Mouse (Mus musculus): Measurements from ENCODE around the gene Fbxl20. TPM values are rescaled to one million over a fixed set of nuclear protein-coding genes. Genes with fewer than 3 reads are reported as not detected.

The Fbxl20 gene
- polyA plus RNA-seq, 1 experiment from 2014 or later, result 14.9 TPM

- Histone ChIP-seq H3K4me2 (replicated peaks) (no peak overlapping the region), H3K4me1 (replicated peaks) (no peaks in the 10 kb centered on the region), H3K4me3 (replicated peaks) (no peak overlapping the region), H3K9ac (no peak overlapping the region), H3K9me3 (no peaks in the 10 kb centered on the region), H3K27me3 (replicated peaks) (no peaks in the 10 kb centered on the region), H3K27ac (no peak overlapping the region), H3K36me3 (no peaks in the 10 kb centered on the region)
- ATAC-seq, result no peak
- WGBS, result 94% methylated on average over 2 of the region's 2 CpGs
These were observed 7.7 kb downstream of the Fbxl20 start for GRCm38 (mm10) chr11:98142545-98142944.

GRCm38 (mm10) chr11:98138894-98139293 lies 11.3 kb downstream of the Fbxl20 start:
- Histone ChIP-seq H3K4me1 (replicated peaks) (no peaks in the 10 kb centered on the region), H3K27ac (no peak overlapping the region), H3K27me3 (replicated peaks) (no peaks in the 10 kb centered on the region), H3K36me3 (no peaks in the 10 kb centered on the region), H3K4me3 (replicated peaks) (no peak overlapping the region), H3K4me2 (replicated peaks) (no peak overlapping the region), H3K9ac (no peak overlapping the region), H3K9me3 (no peaks in the 10 kb centered on the region)
- WGBS, result 72% methylated on average over 7 of the region's 7 CpGs
- no peak for ATAC-seq

- WGBS, result 89% methylated on average over 11 of the region's 11 CpGs
- no peaks in the 10 kb centered on the region for H3K36me3 ChIP-seq
- H3K9me3 ChIP-seq, result no peaks in the 10 kb centered on the region
- no peaks in the 10 kb centered on the region for H3K4me1 ChIP-seq (replicated peaks)
- ATAC-seq, result no peak
- H3K4me3 ChIP-seq (replicated peaks), result no peak overlapping the region
- no peak overlapping the region for H3K27ac ChIP-seq
- no peak overlapping the region for H3K4me2 ChIP-seq (replicated peaks)
- H3K9ac ChIP-seq, result no peak overlapping the region
- H3K27me3 ChIP-seq (replicated peaks), result no peaks in the 10 kb centered on the region
These were observed 12.4 kb downstream of the Fbxl20 start for GRCm38 (mm10) chr11:98137836-98138235.

GRCm38 (mm10) chr11:98134951-98135350 lies 15.3 kb downstream of the Fbxl20 start:
- no peaks in the 10 kb centered on the region for H3K9me3 ChIP-seq
- H3K4me3 ChIP-seq (replicated peaks), result no peak overlapping the region
- H3K4me1 ChIP-seq (replicated peaks), result no peaks in the 10 kb centered on the region
- WGBS, result 67% methylated on average over 4 of the region's 4 CpGs
- H3K27me3 ChIP-seq (replicated peaks), result no peaks in the 10 kb centered on the region
- no peaks in the 10 kb centered on the region for H3K36me3 ChIP-seq
- H3K27ac ChIP-seq, result no peak overlapping the region
- ATAC-seq, result no peak
- no peak overlapping the region for H3K9ac ChIP-seq
- no peak overlapping the region for H3K4me2 ChIP-seq (replicated peaks)

GRCm38 (mm10) chr11:98123424-98123823 lies 26.8 kb downstream of the Fbxl20 start:
- 84% methylated on average over 5 of the region's 5 CpGs for WGBS
- ATAC-seq, result no peak
- Histone ChIP-seq H3K27me3 (replicated peaks) (no peaks in the 10 kb centered on the region), H3K36me3 (no peaks in the 10 kb centered on the region), H3K4me1 (replicated peaks) (no peaks in the 10 kb centered on the region), H3K27ac (no peak overlapping the region), H3K4me2 (replicated peaks) (no peak overlapping the region), H3K9ac (no peak overlapping the region), H3K4me3 (replicated peaks) (no peak overlapping the region), H3K9me3 (no peaks in the 10 kb centered on the region)

- Histone ChIP-seq H3K9me3 (no peaks in the 10 kb centered on the region), H3K4me2 (replicated peaks) (no peak overlapping the region), H3K4me3 (replicated peaks) (no peak overlapping the region), H3K27ac (no peak overlapping the region), H3K27me3 (replicated peaks) (no peaks in the 10 kb centered on the region), H3K36me3 (peaks cover 5% of the 10 kb centered on the region; the same call in 1 of the 2 replicates), H3K9ac (no peak overlapping the region), H3K4me1 (replicated peaks) (no peaks in the 10 kb centered on the region)
- WGBS, result 92% methylated on average over 1 of the region's 1 CpGs
- ATAC-seq, result no peak
These were observed 35.8 kb downstream of the Fbxl20 start for GRCm38 (mm10) chr11:98114363-98114762.

- ATAC-seq, result no peak
- WGBS, result 61% methylated on average over 4 of the region's 4 CpGs
- H3K36me3 ChIP-seq, result peaks cover 8% of the 10 kb centered on the region; the same call in 1 of the 2 replicates
- no peak overlapping the region for H3K9ac ChIP-seq
- H3K9me3 ChIP-seq, result no peaks in the 10 kb centered on the region
- no peaks in the 10 kb centered on the region for H3K27me3 ChIP-seq (replicated peaks)
- H3K4me3 ChIP-seq (replicated peaks), result no peak overlapping the region
- no peak overlapping the region for H3K27ac ChIP-seq
- no peaks in the 10 kb centered on the region for H3K4me1 ChIP-seq (replicated peaks)
- no peak overlapping the region for H3K4me2 ChIP-seq (replicated peaks)
These were observed 36.7 kb downstream of the Fbxl20 start for GRCm38 (mm10) chr11:98113504-98113903.

- no peak overlapping the region for H3K4me3 ChIP-seq (replicated peaks)
- no peaks in the 10 kb centered on the region for H3K9me3 ChIP-seq
- no peak overlapping the region for H3K4me2 ChIP-seq (replicated peaks)
- WGBS, result 81% methylated on average over 5 of the region's 5 CpGs
- ATAC-seq, result no peak
- no peaks in the 10 kb centered on the region for H3K4me1 ChIP-seq (replicated peaks)
- H3K36me3 ChIP-seq, result peaks cover 8% of the 10 kb centered on the region; the same call in 1 of the 2 replicates
- H3K9ac ChIP-seq, result no peak overlapping the region
- H3K27ac ChIP-seq, result no peak overlapping the region
- no peaks in the 10 kb centered on the region for H3K27me3 ChIP-seq (replicated peaks)
These were observed 40.5 kb downstream of the Fbxl20 start for GRCm38 (mm10) chr11:98109706-98110105.

- peaks cover 8% of the 10 kb centered on the region for H3K36me3 ChIP-seq
- no peak overlapping the region for H3K4me3 ChIP-seq (replicated peaks)
- no peaks in the 10 kb centered on the region for H3K9me3 ChIP-seq
- H3K27ac ChIP-seq, result no peak overlapping the region
- no peak overlapping the region for H3K9ac ChIP-seq
- H3K4me1 ChIP-seq (replicated peaks), result no peaks in the 10 kb centered on the region
- H3K4me2 ChIP-seq (replicated peaks), result no peak overlapping the region
- ATAC-seq, result no peak
- WGBS, result 93% methylated on average over 3 of the region's 3 CpGs
- H3K27me3 ChIP-seq (replicated peaks), result no peaks in the 10 kb centered on the region
These were observed 48.9 kb downstream of the Fbxl20 start for GRCm38 (mm10) chr11:98101332-98101731.

GRCm38 (mm10) chr11:98090583-98090982 lies 59.6 kb downstream of the Fbxl20 start:
- Histone ChIP-seq H3K36me3 (0 out of 2 replicates have a peak, but pooled peaks cover 7% of the 10 kb centered on the region), H3K27ac (no peak overlapping the region)
- no peak for ATAC-seq

GRCm38 (mm10) chr11:98088224-98088623 lies 62.0 kb downstream of the Fbxl20 start:
- Histone ChIP-seq H3K27me3 (replicated peaks) (no peaks in the 10 kb centered on the region), H3K27ac (no peak overlapping the region), H3K4me2 (replicated peaks) (no peak overlapping the region), H3K4me3 (replicated peaks) (no peak overlapping the region), H3K9ac (no peak overlapping the region), H3K4me1 (replicated peaks) (no peaks in the 10 kb centered on the region), H3K9me3 (no peaks in the 10 kb centered on the region), H3K36me3 (0 out of 2 replicates have a peak, but pooled peaks cover 7% of the 10 kb centered on the region)
- 50% methylated on average over 7 of the region's 7 CpGs for WGBS
- peak; percentile 45; the same call in 1 of the 2 replicates for ATAC-seq

More at GRCm38 (mm10) chr11:98090583-98090982, 59.6 kb downstream of the Fbxl20 start:
- Histone ChIP-seq H3K4me3 (replicated peaks) (no peak overlapping the region), H3K4me1 (replicated peaks) (no peaks in the 10 kb centered on the region), H3K9me3 (no peaks in the 10 kb centered on the region), H3K4me2 (replicated peaks) (no peak overlapping the region), H3K9ac (no peak overlapping the region), H3K27me3 (replicated peaks) (no peaks in the 10 kb centered on the region)
- 90% methylated on average over 9 of the region's 9 CpGs for WGBS

- Histone ChIP-seq H3K4me1 (replicated peaks) (no peaks in the 10 kb centered on the region), H3K4me2 (replicated peaks) (no peak overlapping the region), H3K9ac (no peak overlapping the region), H3K27me3 (replicated peaks) (no peaks in the 10 kb centered on the region), H3K9me3 (no peaks in the 10 kb centered on the region), H3K27ac (no peak overlapping the region), H3K4me3 (replicated peaks) (no peak overlapping the region), H3K36me3 (0 out of 2 replicates have a peak, but pooled peaks cover 4% of the 10 kb centered on the region)
- no peak for ATAC-seq
- 75% methylated on average over 7 of the region's 7 CpGs for WGBS
These were observed 63.6 kb downstream of the Fbxl20 start for GRCm38 (mm10) chr11:98086574-98086973.

GRCm38 (mm10) chr11:98086141-98086540 lies 64.1 kb downstream of the Fbxl20 start:
- Histone ChIP-seq H3K27ac (no peak overlapping the region), H3K4me2 (replicated peaks) (no peak overlapping the region), H3K27me3 (replicated peaks) (no peaks in the 10 kb centered on the region), H3K9me3 (no peaks in the 10 kb centered on the region), H3K36me3 (0 out of 2 replicates have a peak, but pooled peaks cover 2% of the 10 kb centered on the region), H3K9ac (no peak overlapping the region), H3K4me1 (replicated peaks) (no peaks in the 10 kb centered on the region), H3K4me3 (replicated peaks) (no peak overlapping the region)
- ATAC-seq, result no peak
- 90% methylated on average over 9 of the region's 9 CpGs for WGBS
